Mouse (Mus musculus) E14TG2a.4 (cell line): ENCODE measurements around the gene Ccdc92b.

Experiments used
- CTCF ChIP-seq: conservative IDR thresholded peaks from 2 replicates; pipeline ENCODE4 v1.5.1; 2014; ENCODE audit warnings: low read length
- NANOG ChIP-seq: IDR thresholded peaks from 2 replicates; pipeline ENCODE4 v1.6.1; 2014; ENCODE audit warnings: borderline replicate concordance, low read length, mixed read lengths
- POU5F1 ChIP-seq: IDR thresholded peaks from 2 replicates; pipeline ENCODE4 v1.6.1; 2014; ENCODE audit warnings: low read length, borderline replicate concordance

DNA sequence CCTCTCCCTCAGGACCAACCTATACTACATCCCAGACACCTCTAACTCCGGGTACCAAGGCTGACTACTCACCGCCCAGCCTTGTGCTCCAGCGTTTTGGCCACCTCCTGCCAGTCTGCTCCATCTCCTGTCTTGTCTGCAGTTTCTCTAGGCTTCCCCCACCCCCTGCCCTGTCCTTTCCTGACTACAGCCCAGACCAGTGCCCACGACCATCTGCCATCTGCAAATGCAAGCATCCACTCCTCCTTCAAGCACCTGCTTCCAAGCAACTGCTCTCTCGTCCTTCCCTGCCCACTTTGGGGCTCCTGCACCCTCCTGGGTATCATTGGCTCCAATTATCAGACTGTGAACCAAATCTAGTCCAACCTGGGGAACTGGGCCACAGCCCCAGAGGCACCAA, 33.0 kb upstream of the Ccdc92b start:
- TF ChIP-seq CTCF: no peak
- TF ChIP-seq POU5F1: no peak
- TF ChIP-seq NANOG: no peak
